Mouse (Mus musculus): Measurements from ENCODE around the gene Slc39a12.

Gene Slc39a12

DNA sequence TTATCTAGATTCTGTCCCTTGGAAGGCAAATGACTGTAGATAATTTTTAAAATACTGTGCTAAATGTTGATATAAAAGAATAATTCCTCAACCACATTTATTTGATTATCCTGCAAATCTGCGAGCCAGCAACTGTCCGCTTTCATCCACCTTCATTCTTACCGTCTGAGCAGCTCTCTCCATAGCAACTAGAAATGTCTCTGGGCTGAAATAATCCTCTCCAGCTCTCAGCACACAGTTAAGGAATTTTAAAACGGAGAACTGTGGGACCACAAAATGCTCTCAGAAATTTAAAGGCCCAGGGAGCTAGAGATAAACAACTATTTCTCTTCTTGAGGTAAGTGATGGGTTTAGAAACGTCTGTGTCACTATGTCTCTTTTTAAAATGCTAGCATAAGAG is at the start of gene Slc39a12:
Slc39a12 (plus strand) TSS at position 155 of the 400 bp plus-strand sequence.
- no peak for DNase-seq (ENCODE audit: low spot score in 2 of 2)

- DNase-seq (ENCODE audit: low spot score in 2 of 2) = no peak
Observed at GRCm38 (mm10) chr2:14341652-14342308, 46.3 kb upstream of the Slc39a12 start.

- no peak for DNase-seq (ENCODE audit: low spot score in 2 of 2)
Observed at GRCm38 (mm10) chr2:14342309-14342839, 45.7 kb upstream of the Slc39a12 start.

GRCm38 (mm10) chr2:14388856-14389255 is 740 bp downstream of the Slc39a12 start:
- DNase-seq (ENCODE audit: low spot score in 2 of 2) = no peak

GRCm38 (mm10) chr2:14390900-14391299 is 2.8 kb downstream of the Slc39a12 start:
- no peak for DNase-seq (ENCODE audit: low spot score in 2 of 2)

DNA sequence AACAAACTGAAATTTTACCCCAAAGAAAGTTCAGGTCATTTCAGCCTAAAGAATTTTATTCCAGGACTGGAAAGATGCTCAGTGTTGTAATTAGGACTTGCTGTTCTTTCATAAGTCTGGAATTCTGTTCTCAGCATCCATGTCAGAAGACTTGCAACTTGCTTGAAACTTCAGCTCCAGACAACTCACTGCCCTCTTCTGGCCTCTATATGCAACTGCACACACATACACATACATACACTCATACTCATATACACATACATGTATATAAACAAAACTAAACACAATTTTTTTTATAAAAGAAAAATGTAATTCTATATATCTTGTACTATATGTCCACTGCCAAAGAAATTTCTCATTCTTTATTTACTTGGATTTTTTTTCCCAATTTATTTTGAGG is 14.9 kb downstream of the Slc39a12 start:
- no peak for DNase-seq (ENCODE audit: low spot score in 2 of 2)

DNA sequence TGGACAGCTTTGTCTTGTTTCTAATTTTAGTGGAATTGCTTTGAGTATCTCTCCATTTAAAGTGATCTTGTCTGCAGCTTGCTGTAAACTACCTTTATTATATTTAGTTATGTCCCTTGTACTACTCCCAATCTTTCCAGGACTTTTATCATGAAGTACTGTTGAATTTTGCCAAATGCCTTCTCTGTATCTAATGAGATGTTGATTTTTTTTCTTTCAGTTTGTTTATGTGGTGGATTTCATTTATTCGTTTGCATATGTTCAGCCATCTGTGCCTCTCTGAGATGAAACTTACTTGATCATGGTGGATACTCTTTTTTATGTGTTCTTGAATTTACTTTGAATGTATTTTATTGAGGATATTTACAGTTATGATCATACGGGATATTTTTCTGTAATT is 40.9 kb downstream of the Slc39a12 start:
- no peak for DNase-seq (ENCODE audit: low spot score in 2 of 2)

- no peak for DNase-seq (ENCODE audit: low spot score in 2 of 2)
Observed at GRCm38 (mm10) chr2:14447322-14447721, 59.2 kb downstream of the Slc39a12 start.

GRCm38 (mm10) chr2:14450866-14451265 is 62.8 kb downstream of the Slc39a12 start:
- no peak for DNase-seq (ENCODE audit: low spot score in 2 of 2)

DNA sequence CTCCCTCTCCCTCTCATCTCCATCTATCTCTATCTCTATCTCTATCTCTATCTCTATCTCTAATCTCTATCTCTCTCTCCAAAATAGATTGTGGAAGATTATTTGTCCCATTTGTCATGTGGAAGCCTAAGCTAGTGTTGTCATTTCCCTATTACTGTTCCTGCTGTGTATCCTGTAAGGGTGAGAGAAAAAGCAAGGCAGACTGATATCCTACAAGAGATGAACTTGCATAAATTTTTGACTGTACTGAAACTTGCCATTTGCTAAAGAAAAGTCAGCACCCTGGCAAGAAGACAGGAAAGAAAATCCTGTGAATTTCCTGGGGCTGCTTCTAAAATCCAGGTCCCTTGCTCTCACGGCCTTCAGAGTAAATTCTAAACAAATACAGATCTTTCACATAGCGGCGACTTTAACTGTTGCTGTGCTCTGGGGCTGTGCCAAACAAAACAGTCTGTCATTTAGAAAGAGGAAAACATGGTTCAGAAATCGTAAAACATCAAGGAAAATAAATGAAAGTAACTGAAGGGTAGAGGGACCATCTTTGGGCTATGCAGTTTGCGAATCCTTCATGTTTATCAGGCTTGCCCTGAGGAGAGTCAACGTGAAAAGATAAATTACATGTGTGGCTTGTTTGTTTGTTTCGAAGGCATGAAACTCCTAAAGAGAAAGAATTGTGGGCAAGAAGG is 67.0 kb downstream of the Slc39a12 start:
- no peak for DNase-seq (ENCODE audit: low spot score in 2 of 2)

DNA sequence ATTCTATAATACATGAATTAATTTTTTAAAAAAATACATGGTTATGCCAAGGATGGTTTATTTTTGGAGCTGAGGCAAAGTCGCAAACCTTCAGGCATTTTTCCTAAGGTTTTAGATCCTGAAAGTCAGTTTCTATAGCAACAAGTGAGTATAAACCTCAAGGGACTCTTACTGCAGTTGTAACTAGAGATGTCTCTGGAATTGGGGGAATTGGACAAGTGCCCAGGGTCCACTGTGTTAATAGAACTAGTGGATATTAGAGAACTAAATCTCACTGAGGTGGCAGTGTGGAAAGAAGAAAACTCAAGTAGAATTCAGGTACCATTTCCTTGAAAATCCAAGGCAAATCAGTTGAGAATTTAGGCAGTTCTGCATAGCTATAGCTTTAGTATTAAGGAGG is 76.3 kb downstream of the Slc39a12 start:
- DNase-seq (ENCODE audit: low spot score in 2 of 2) = no peak

GRCm38 (mm10) chr2:14494132-14494531 is 106.0 kb downstream of the Slc39a12 start:
- DNase-seq (ENCODE audit: low spot score in 2 of 2) = no peak

DNA sequence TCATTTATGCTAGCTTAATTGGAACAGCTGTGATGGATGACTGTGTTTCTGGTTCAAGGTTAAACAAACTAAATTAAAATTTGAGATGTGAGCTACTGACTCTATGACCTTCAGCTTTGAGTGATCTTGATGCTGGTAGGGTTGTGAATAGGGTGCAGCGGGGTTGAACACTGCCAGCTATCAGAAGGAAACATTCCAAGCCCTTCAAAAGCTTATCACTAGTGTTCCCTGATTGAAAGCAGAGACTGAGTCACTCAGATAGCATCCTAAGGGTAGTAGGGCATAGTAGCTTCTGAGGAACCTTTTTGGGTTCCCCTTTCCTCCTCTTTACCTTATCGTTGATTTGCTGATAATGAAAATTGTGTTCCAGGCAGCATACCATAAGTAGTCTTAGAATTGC is 108.0 kb downstream of the Slc39a12 start:
- no peak for DNase-seq (ENCODE audit: low spot score in 2 of 2)

GRCm38 (mm10) chr2:14502482-14502881 is 114.4 kb downstream of the Slc39a12 start:
- no peak for DNase-seq (ENCODE audit: low spot score in 2 of 2)

DNA sequence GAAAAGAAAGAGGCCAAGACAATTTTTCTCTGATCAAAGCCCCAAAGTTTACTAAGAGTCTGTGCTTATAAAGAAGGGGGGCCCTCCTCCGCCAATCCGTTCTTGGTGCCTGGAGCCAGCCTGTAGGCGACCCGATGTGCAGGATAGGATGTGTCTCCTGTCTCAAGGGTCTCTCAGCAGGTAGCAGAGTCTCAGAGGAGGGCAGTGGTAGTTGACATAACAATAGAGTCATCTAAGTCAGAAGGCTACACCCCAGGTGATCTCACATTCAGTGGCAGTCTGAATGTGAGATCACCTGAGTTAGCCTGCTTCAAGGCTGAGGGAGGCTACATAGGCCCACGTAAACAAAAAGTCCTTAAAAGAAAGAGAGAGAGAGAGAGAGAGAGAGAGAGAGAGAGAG is 130.1 kb downstream of the Slc39a12 start:
- DNase-seq (ENCODE audit: low spot score in 2 of 2) = no peak

DNA sequence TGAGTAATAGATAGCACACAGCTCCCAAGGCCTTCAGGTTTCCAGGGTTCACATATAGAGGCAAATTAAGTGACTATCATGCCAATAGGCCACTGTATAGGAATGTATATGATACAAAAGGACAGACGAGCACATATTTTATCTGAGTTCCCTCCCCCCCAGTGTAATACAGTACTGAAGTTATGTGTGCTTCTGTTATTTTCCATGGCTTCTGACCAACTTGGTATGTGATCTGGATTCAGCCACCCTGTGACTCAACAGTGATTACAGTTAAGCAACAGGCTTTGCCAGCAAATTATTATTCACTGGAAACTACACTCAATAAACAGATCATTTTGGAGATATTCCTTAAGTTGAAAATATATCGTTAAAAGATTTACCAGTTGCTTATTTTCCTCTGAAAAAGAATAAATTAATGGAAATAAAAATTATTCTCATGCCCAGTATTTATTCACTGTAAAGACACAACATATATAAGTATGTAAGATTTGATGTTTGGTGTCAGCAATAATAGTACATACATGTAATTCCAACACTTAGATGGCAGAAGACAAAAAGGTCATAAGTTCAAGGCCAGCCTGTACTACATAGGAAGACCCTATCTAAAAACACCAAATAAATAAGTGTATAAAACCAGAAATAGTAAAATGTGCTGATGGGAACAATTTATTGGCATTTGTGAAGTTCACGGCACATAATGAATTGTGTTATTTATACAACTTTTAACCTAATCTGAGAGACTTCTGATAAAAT is 146.4 kb downstream of the Slc39a12 start:
- DNase-seq (ENCODE audit: low spot score in 2 of 2) = no peak

GRCm38 (mm10) chr2:14535246-14535671 is 147.1 kb downstream of the Slc39a12 start:
- DNase-seq (ENCODE audit: low spot score in 2 of 2) = no peak

GRCm38 (mm10) chr2:14537781-14538180 is 149.7 kb downstream of the Slc39a12 start:
- DNase-seq (ENCODE audit: low spot score in 2 of 2) = no peak

DNA sequence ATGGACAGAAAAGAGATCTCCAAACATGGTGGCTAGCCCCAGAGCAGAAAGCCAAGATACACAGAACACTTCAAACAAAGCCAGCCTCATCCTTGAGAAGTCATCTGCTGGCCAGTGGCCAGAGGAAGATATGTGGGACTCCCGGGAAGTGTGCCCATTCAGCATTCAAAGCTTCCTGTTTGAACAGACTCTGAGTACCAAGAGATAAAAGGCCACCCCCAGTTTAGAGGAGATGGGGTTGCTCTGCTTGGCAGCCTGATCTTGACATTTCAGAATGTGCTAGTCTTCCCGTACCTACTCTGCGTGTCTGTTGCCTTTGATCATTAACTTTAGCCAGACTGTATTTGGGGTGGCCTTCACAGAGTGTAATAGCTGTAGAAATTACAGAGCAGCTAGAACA is 155.2 kb downstream of the Slc39a12 start:
- DNase-seq (ENCODE audit: low spot score in 2 of 2) = no peak

DNA sequence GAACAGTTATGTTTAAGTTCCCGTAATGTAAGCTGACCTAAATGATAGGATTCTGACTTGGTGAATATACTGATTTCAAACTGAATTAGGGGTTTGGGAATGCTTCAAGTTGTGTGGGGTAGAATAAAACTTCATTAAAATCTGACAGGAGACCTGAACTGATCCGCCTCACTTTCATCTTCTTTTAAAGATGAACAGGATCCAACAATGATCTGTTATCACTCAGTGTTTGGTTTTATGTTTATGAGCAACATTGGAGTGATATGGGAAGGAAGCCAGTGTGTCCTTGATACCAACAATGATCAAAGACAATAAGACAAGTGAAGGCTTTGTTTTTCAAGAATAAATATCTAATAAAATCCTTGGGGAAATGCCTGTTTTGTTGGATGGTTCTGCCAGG is 155.7 kb downstream of the Slc39a12 start:
- DNase-seq (ENCODE audit: low spot score in 2 of 2) = no peak
